Mouse (Mus musculus): ENCODE measurements at regions not wholly inside any gene's neighbourhood (a gene's known extent, or its start where the extent isn't known, plus 50 kb on each side); places are given as distances from the start of the nearest gene placed in this dataset.

- H3K27ac ChIP-seq (ENCODE audit: insufficient read depth, low read length), result no peak overlapping the region
- no peak for DNase-seq
- no peak overlapping the region for H3K4me3 ChIP-seq (replicated peaks; ENCODE audit: insufficient read depth, low read depth, low read length)
- H3K4me1 ChIP-seq (ENCODE audit: control insufficient read depth, insufficient read depth, low read length), result no peaks in the 10 kb centered on the region
- WGBS, result 90% methylated on average over 14 of the region's 14 CpGs
- H3K27me3 ChIP-seq (ENCODE audit: control insufficient read depth, insufficient read depth, low read length), result no peaks in the 10 kb centered on the region
- no peak for TF ChIP-seq POLR2A (IDR thresholded peaks at IDR 0.05; ENCODE audit: borderline replicate concordance, insufficient read depth, low read length)
- no peak for TF ChIP-seq CTCF (IDR thresholded peaks at IDR 0.05; ENCODE audit: borderline replicate concordance, insufficient read depth, low read depth, low read length)
Observed at GRCm38 (mm10) chr1:40954720-40955163, 149.3 kb downstream of the Tmem182 start.

DNA sequence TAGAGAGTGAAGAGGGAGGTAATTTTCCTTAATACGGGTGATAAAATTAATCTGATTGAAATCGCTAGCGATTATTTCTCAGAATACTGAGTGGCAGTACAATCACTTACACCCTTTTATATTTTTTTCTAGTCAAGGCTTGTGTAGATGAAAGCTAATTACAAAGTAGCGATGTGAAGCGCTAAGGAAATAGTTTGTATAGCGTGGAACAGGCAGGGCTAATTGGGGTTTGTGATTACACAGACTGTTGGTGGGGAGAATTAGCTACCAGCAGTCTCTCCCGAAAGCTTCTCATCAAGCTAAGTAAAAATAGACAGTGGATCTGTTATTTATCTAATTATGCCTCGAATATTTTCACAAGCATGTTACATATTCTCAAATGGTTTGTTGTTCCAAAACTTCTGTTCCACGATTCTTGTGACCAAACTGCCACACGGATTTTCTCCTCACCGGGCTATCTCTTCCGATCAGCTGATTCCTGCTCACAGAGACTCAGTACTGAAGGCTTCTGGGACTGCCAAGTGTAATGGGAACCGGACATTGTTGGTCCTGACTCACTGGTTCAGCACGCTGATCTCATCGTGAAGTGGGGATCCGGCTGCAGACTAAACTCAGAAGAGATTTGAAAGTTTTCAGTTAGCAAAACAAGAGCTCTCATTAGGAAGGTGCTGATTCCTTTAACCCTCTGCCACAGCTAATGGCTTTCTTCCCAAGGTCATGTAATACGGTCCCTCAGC, 162.5 kb downstream of the Tmem182 start:
- TF ChIP-seq CTCF (IDR thresholded peaks at IDR 0.05; ENCODE audit: borderline replicate concordance, insufficient read depth, low read depth, low read length), result no peak
- no peak for TF ChIP-seq POLR2A (IDR thresholded peaks at IDR 0.05; ENCODE audit: borderline replicate concordance, insufficient read depth, low read length)

DNA sequence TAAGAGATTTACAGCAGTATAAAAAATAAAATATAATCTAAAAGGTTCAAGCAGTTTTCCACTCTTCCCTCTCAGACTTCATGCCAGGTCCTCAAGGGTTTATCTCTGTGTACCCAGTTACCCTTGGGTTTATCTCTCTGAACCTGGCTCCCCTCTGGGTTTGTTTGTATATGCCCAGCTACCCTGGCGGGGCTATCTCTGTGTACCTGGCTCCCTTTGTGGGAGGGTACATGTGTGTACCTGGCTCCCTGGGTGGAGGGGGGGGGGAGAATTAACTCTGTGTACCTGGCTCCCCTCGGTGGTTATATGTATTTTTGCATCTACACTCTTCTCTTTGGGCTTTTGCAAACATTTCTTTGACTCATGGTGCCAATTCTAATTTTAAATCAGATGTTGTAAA, 178.4 kb downstream of the Tmem182 start:
- TF ChIP-seq POLR2A (IDR thresholded peaks at IDR 0.05; ENCODE audit: borderline replicate concordance, insufficient read depth, low read length), result no peak
- no peak for TF ChIP-seq CTCF (IDR thresholded peaks at IDR 0.05; ENCODE audit: borderline replicate concordance, insufficient read depth, low read depth, low read length)
- H3K27ac ChIP-seq (ENCODE audit: insufficient read depth, low read length), result no peak overlapping the region
- no peaks in the 10 kb centered on the region for H3K27me3 ChIP-seq (ENCODE audit: control insufficient read depth, insufficient read depth, low read length)
- H3K4me3 ChIP-seq (replicated peaks; ENCODE audit: insufficient read depth, low read depth, low read length), result no peak overlapping the region
- DNase-seq, result no peak
- 75% methylated on average over 2 of the region's 2 CpGs for WGBS
- no peaks in the 10 kb centered on the region for H3K4me1 ChIP-seq (ENCODE audit: control insufficient read depth, insufficient read depth, low read length)

More for the DNA sequence above, 162.5 kb downstream of the Tmem182 start:
- 86% methylated on average over 17 of the region's 17 CpGs for WGBS
- Histone ChIP-seq H3K4me1 (ENCODE audit: control insufficient read depth, insufficient read depth, low read length) (no peaks in the 10 kb centered on the region), H3K27me3 (ENCODE audit: control insufficient read depth, insufficient read depth, low read length) (no peaks in the 10 kb centered on the region), H3K4me3 (replicated peaks; ENCODE audit: insufficient read depth, low read depth, low read length) (no peak overlapping the region), H3K27ac (ENCODE audit: insufficient read depth, low read length) (no peak overlapping the region)
- no peak for DNase-seq

GRCm38 (mm10) chr1:40993327-40993726, 187.9 kb downstream of the Tmem182 start:
- no peaks in the 10 kb centered on the region for H3K4me1 ChIP-seq (ENCODE audit: control insufficient read depth, insufficient read depth, low read length)
- no peak overlapping the region for H3K4me3 ChIP-seq (replicated peaks; ENCODE audit: insufficient read depth, low read depth, low read length)
- TF ChIP-seq POLR2A (IDR thresholded peaks at IDR 0.05; ENCODE audit: borderline replicate concordance, insufficient read depth, low read length) (no peak), CTCF (IDR thresholded peaks at IDR 0.05; ENCODE audit: borderline replicate concordance, insufficient read depth, low read depth, low read length) (no peak)
- no peaks in the 10 kb centered on the region for H3K27me3 ChIP-seq (ENCODE audit: control insufficient read depth, insufficient read depth, low read length)
- no peak overlapping the region for H3K27ac ChIP-seq (ENCODE audit: insufficient read depth, low read length)
- DNase-seq, result no peak
- 87% methylated on average over 4 of the region's 4 CpGs for WGBS

GRCm38 (mm10) chr1:41001154-41001949, 196.0 kb downstream of the Tmem182 start:
- WGBS, result 52% methylated on average over 13 of the region's 13 CpGs
- Histone ChIP-seq H3K4me1 (ENCODE audit: control insufficient read depth, insufficient read depth, low read length) (no peaks in the 10 kb centered on the region), H3K4me3 (replicated peaks; ENCODE audit: insufficient read depth, low read depth, low read length) (no peak overlapping the region), H3K27me3 (ENCODE audit: control insufficient read depth, insufficient read depth, low read length) (no peaks in the 10 kb centered on the region), H3K27ac (ENCODE audit: insufficient read depth, low read length) (no peak overlapping the region)
- DNase-seq, result no peak
- TF ChIP-seq CTCF (IDR thresholded peaks at IDR 0.05; ENCODE audit: borderline replicate concordance, insufficient read depth, low read depth, low read length), result peak; percentile 29; the same call in 1 of the 2 replicates
- TF ChIP-seq POLR2A (IDR thresholded peaks at IDR 0.05; ENCODE audit: borderline replicate concordance, insufficient read depth, low read length), result no peak

DNA sequence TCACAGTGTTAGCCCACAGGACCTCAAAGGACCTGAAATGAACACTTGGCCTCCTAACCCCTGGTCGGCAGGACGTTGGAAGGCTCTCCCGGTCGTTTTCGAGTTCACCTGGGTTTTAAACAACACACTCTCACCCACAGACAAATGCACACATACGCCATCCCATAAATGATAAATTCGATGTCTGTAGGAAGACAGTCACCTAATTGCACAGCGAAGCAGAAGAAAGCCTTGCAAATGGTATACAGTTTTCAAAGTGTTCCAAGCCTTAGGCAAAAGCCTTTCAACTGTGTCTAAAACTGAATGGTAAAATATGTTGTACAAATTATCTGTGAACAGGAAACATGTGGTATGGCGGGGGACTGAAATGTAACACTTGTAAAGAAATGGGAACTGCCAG, 196.6 kb downstream of the Tmem182 start:
- Histone ChIP-seq H3K4me1 (ENCODE audit: control insufficient read depth, insufficient read depth, low read length) (no peaks in the 10 kb centered on the region), H3K4me3 (replicated peaks; ENCODE audit: insufficient read depth, low read depth, low read length) (no peak overlapping the region), H3K27ac (ENCODE audit: insufficient read depth, low read length) (no peak overlapping the region), H3K27me3 (ENCODE audit: control insufficient read depth, insufficient read depth, low read length) (no peaks in the 10 kb centered on the region)
- TF ChIP-seq POLR2A (IDR thresholded peaks at IDR 0.05; ENCODE audit: borderline replicate concordance, insufficient read depth, low read length), result no peak
- no peak for TF ChIP-seq CTCF (IDR thresholded peaks at IDR 0.05; ENCODE audit: borderline replicate concordance, insufficient read depth, low read depth, low read length)
- 57% methylated on average over 9 of the region's 9 CpGs for whole genome bisulfite sequencing
- no peak for DNase-seq

- Histone ChIP-seq H3K4me3 (replicated peaks; ENCODE audit: insufficient read depth, low read depth, low read length) (no peak overlapping the region), H3K27me3 (ENCODE audit: control insufficient read depth, insufficient read depth, low read length) (no peaks in the 10 kb centered on the region), H3K4me1 (ENCODE audit: control insufficient read depth, insufficient read depth, low read length) (no peaks in the 10 kb centered on the region), H3K27ac (ENCODE audit: insufficient read depth, low read length) (no peak overlapping the region)
- WGBS, result 51% methylated on average over 4 of the region's 4 CpGs
- DNase-seq, result no peak
- no peak for TF ChIP-seq CTCF (IDR thresholded peaks at IDR 0.05; ENCODE audit: borderline replicate concordance, insufficient read depth, low read depth, low read length)
Observed at GRCm38 (mm10) chr1:41026943-41027342, 221.5 kb downstream of the Tmem182 start.
